Mouse (Mus musculus) embryonic fibroblast, embryonic 13.5 days (primary cell): ENCODE results near the gene H2afx.

Source experiments
- CTCF ChIP-seq: IDR thresholded peaks from 2 replicates; pipeline ENCODE4 v1.5.1; 2011; ENCODE audit warnings: mild to moderate bottlenecking, control low read depth, low read length, moderate library complexity, borderline replicate concordance; ENCODE audit not compliant: insufficient read depth
- POLR2A ChIP-seq: IDR thresholded peaks from 2 replicates; pipeline ENCODE4 v1.6.1; 2011; ENCODE audit warnings: low read depth, mild to moderate bottlenecking, control low read depth, low read length, moderate library complexity

DNA sequence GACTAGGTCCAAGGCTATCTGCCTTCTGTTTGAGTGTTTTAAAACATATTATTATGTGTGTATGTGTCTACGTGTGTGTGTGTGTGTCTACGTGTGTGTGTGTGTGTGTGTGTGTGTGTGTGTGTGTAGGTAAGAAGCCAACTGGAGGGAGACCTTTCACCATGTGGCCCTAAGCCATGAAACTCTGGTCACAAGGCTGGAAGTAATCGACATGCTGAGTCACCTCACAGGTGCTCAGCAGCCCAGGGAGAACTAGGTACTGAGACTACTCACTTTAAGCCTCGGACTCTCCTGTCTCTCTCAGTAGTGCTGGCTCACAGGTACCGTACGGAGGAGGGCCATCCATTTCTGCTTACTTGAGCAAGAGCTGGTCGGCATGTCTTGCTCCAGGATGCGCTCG, 12.7 kb downstream of the H2afx start:
- TF ChIP-seq CTCF (no peak), POLR2A (no peak)
